Mouse (Mus musculus) adrenal gland, postnatal 0 days (tissue): Measurements from ENCODE around the gene Olfr2. TPM values are rescaled to one million over a fixed set of nuclear protein-coding genes. Genes with fewer than 3 reads are reported as not detected.

Source experiments
- polyA plus RNA-seq: library from polyadenylated mRNA; unstranded; fragments of >200 nt; fragmentation: Nextera tagmentation; extraction: Ambion mirVana; gene quantifications from 2 replicates; pipeline ENCODE4 v1.2.1, GENCODE M21; 2015

Gene Olfr2
- polyA plus RNA-seq: not detected in 2 replicates

GRCm38 (mm10) chr7:107005972-107006371, at the start of gene Olfr2:
Gene Olfr2, minus strand, starts transcription at chr7:107006072.

GRCm38 (mm10) chr7:107030874-107031273, 25.0 kb upstream of the Olfr2 start, which contains the start of gene Olfr713:
Gene Olfr713, plus strand, starts transcription at chr7:107031174.

DNA sequence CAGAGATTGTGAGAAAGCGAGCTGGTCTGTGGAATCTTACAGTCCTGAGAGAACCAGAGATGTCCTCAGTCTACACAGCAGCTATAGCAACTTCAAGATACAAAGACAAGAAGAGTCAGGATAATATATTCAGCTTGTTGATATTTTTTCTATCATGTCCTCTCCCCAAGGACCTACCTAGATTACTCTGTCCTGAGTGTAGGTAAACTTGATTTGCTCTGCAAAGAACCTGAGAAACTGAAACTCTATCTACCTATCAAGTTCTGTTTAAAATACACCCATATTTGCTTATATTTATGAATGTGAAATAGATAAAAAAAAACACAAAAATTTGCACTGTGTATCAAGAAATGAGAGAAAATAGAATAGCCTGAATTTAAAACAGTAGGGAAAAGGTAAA, 30.5 kb downstream of the Olfr2 start, which contains the start of gene Olfr711:
Gene Olfr711, minus strand, starts transcription at position 101 of the 400 bp plus-strand sequence.

GRCm38 (mm10) chr7:106963837-106964236, 42.0 kb downstream of the Olfr2 start, which contains the start of gene Olfr6:
Gene Olfr6, minus strand, starts transcription at chr7:106963937.

GRCm38 (mm10) chr7:106948212-106948611, 57.7 kb downstream of the Olfr2 start, which contains the start of gene Olfr710:
Gene Olfr710, minus strand, starts transcription at chr7:106948312.

Other genes with a start within 250 kb of the Olfr2 start
- not detected in 2 replicates for gene Olfr699, start 212.9 kb downstream of the Olfr2 start, polyA plus RNA-seq
- not detected in 2 replicates for gene Olfr700, start 197.2 kb downstream of the Olfr2 start, polyA plus RNA-seq
- gene Olfr701, start 191.9 kb downstream of the Olfr2 start, polyA plus RNA-seq: not detected in 2 replicates
- not detected in 2 replicates for gene Olfr702, start 172.2 kb downstream of the Olfr2 start, polyA plus RNA-seq
- gene Olfr703, start 162.7 kb downstream of the Olfr2 start, polyA plus RNA-seq: not detected in 2 replicates
- not detected in 2 replicates for gene Olfr704, start 142.9 kb downstream of the Olfr2 start, polyA plus RNA-seq
- gene Olfr705, start 129.2 kb downstream of the Olfr2 start, polyA plus RNA-seq: not detected in 2 replicates
- gene Olfr706, start 117.9 kb downstream of the Olfr2 start, polyA plus RNA-seq: not detected in 2 replicates
- gene Olfr707, start 104.8 kb downstream of the Olfr2 start, polyA plus RNA-seq: not detected in 2 replicates
- not detected in 2 replicates for gene Olfr1532-ps1, start 98.1 kb downstream of the Olfr2 start, polyA plus RNA-seq
- not detected in 2 replicates for gene Olfr709-ps1, start 73.9 kb downstream of the Olfr2 start, polyA plus RNA-seq
- gene Olfr710, start 57.8 kb downstream of the Olfr2 start, polyA plus RNA-seq: not detected in 2 replicates
- gene Olfr6, start 42.1 kb downstream of the Olfr2 start, polyA plus RNA-seq: not detected in 2 replicates
- gene Olfr711, start 30.6 kb downstream of the Olfr2 start, polyA plus RNA-seq: not detected in 2 replicates
- not detected in 2 replicates for gene Olfr713, start 25.1 kb upstream of the Olfr2 start, polyA plus RNA-seq
- gene Olfr714, start 64.9 kb upstream of the Olfr2 start, polyA plus RNA-seq: not detected in 2 replicates
- not detected in 2 replicates for gene Olfr17, start 87.1 kb upstream of the Olfr2 start, polyA plus RNA-seq
- not detected in 2 replicates for gene Olfr715b, start 104.3 kb upstream of the Olfr2 start, polyA plus RNA-seq
- not detected in 2 replicates for gene Olfr715, start 125.0 kb upstream of the Olfr2 start, polyA plus RNA-seq
- not detected in 2 replicates for gene Olfr716, start 132.3 kb upstream of the Olfr2 start, polyA plus RNA-seq
- gene Nlrp14, start 160.9 kb upstream of the Olfr2 start, polyA plus RNA-seq: not detected in 2 replicates
- not detected in 2 replicates for gene Rbmxl2, start 203.4 kb upstream of the Olfr2 start, polyA plus RNA-seq